Mouse (Mus musculus) Muller cell, postnatal 12 days (primary cell): ENCODE results near the gene Cbwd1.

Experiments
- DNase-seq: peaks from one replicate; pipeline ENCODE4 v3.0.0-alpha.2; 2015; ENCODE audit errors: inconsistent ontology term

Gene Cbwd1

DNA sequence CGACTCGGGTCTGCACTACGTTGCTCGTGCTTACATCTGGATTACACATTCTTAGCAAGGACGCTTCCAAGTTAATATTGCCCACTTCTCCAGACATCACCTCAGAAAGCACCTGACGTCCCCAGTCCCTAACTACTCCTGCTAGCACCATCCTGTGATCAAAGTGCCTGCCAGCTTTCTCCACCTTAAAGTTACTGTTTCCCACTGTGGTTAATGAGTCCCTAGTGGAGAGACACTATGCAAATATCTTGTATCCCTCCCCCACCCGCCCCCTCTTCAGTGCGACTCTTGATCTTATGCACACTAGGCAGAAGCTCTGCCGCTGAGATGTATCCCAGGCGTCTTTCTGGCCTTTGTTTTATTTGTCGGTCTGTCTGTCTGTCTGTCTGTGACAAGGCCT lies 16.6 kb upstream of the Cbwd1 start:
- DNase-seq = no peak

DNA sequence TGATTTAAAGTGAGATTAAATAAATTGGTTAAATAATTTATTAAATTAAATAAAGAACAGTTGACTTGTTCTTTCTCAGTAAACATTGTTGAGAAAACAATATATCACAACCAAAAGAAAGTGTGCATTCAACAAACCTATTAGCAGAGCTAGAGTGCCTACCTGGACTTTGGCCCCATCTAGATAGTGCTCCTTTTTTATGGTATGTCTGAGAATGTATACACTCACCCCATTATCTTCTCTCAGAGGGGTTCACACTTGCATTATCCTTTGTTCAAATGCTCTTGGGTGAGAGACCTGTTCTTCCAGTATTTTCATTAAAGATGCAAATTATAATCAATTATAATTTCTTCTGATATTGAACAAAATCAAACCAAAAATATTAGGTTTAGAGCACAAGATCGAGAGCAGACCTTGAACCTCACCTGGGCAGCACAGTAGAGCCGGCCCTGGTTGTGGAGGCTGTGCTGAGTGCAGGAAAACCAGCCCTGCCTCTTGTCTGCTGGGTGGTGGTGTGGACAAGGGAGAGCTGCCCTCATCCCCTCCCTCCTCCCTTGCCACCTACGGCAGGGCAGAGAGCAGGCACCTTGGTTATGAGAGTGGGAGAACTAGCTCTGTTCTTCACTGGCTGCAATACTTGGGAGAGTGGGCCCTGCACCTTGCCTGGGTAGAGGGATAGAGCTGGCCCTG lies 11.4 kb upstream of the Cbwd1 start:
- no peak for DNase-seq

DNA sequence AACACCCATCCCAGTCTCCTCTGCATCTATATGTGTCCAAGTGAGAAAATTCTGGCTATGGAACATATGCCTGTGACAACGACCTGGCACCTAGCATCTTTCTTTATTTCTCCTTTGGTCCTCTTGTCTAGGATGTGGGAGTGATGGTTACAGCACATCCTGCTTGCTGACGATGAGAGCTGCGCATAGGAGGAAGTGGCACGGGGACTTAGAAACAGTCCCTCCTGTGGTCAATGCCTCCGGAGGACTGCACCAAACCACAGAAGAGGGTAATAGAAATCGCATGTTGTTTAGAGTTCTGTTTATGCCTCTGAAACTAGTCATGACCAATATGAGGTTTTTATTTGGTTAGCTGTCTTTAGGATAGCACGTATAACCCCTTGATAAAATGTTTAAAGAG lies 9.9 kb upstream of the Cbwd1 start:
- no peak for DNase-seq

DNA sequence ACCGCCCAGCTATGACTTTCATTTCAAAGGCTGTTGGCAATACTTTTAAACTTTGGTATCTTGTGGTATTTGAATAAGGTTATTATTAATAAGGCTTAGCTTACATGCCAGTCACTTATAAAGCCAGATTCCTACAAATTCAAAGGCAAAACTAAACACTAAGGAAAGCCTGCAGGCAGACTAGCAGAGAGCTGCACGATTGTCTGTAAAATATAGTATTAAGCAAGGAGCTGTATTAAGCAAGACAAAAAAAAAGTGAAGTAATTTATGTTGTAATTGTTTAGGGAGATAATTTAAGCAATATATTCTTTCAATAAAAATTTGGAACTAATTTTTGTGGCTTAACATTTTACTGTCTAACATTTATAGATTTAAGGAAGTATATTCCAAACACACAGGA lies 5.5 kb upstream of the Cbwd1 start:
- DNase-seq = no peak

DNA sequence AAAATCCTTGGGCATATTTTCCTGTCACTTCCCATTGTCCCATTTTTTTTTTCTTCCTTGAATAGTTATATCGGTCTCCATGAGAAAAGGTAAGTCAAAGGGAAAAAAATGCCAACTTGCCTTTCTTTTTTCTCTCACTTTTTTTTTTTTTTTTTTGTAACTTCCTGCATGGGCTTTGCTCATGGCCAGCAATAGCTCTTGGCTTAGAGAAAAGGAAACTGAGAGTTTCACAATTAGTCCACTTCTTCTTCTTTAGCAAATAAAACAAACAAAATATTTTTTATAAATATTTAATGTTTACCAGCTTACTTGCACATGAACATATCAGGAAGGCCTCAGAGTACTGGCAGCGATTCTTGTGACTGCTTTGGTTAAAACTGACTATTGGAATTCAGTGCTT lies 4.8 kb upstream of the Cbwd1 start:
- no peak for DNase-seq

DNA sequence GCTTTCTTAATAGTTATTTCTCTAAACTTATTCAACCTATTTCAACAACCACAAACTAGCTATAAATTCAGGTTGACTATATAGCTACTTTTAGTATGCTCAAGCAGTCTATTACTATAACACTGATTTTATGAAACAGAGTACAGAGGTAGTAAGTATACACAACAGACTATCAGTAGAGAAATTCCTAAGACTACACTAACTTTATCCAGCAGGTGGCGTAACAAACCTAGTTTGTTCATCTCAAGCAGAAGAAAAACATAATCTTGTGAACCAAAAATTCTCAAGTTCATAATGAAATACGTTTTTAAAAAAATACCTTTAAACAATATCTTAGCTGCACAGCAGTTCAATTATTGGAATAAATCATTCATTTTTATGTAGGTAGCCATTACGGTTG lies 2.9 kb downstream of the Cbwd1 start:
- DNase-seq = peak; percentile 14

DNA sequence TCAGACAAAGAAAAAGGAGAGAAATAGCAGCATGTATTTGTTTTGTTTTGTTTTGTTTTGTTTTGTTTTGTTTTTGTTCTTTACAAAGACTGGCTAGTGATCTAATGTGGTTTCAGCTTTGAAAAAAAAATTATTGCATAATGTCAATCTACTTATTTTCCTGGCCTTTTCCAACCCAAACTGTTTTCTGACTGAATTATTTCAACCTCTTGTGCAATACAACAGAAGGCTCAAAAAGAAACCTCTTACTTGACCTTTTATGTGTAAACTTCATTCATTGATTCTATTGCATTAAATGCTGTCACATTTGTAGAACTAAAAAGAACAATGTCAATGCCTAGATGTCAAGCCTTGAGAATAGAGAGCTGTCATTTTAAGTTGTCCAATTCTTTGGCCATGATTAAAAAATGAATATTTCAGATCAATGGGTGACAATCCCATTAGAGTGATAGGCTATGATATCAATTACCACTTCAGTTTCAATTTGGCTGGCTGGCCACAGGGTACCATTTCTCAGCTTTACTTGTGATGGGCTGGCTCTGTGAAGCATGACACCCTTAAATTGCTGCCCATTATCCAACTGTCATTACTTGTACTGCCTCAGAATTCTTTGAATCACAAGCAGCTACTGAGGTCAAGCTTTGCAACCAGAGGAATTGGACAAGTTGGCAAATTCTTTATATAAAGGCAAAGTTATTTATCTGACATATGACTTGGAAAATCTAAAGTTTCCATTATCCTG lies 15.7 kb downstream of the Cbwd1 start:
- no peak for DNase-seq

DNA sequence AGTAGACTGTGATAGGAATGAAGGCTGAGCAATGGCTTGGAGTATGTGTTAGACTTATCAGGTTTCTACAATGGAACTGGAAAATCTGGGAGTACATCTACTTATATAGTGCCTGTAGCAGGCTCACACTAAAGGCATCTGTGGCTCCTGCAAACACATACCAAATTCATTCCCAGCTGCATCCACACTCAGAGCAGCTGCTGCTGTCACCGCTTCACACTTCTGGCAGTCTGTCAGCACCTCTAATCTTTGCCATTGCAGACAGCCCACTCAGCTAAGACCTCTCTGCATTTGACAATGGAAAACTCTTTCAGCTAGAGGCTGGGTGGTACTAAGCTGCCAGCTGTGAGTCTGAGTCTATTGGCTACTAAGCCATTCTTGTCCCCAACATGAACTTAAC lies 24.3 kb downstream of the Cbwd1 start:
- no peak for DNase-seq

DNA sequence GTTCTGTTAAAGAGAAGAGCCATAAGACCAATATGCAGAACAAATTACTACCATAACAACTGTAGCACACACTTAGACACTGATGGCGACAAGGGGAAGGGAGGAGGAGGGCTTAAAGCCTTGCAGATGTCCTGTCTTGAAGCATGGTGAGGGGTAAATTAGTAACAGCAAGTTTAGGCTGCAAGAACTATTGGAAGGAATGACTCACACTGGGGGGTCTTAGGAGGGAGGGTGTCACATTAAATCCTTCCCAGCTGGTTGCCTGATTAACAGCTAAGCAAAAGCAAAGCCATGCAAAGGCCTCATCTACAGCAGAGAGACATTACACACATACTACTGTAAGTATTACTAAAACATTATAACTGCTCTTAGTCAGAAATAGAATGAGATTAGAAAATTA lies 32.4 kb downstream of the Cbwd1 start:
- DNase-seq = no peak

DNA sequence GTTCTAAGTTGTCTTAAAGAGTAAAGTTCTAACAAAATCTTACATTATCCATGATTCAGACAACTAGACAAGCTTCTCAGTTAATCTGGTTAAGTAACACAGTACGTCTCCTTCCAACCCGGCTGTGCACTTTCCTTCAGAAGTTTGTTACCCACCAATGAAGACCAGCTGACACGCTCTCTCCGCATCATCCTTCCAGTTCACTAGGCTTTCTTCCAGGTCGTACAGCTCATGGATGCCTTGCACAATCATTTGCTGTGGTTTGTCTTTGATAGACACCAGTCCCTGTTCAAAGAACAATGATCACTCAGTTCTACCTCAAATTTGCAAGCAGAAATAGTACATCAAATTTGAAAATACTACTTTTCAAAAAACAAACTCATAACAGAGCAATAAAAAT lies 40.5 kb downstream of the Cbwd1 start:
- DNase-seq = no peak

DNA sequence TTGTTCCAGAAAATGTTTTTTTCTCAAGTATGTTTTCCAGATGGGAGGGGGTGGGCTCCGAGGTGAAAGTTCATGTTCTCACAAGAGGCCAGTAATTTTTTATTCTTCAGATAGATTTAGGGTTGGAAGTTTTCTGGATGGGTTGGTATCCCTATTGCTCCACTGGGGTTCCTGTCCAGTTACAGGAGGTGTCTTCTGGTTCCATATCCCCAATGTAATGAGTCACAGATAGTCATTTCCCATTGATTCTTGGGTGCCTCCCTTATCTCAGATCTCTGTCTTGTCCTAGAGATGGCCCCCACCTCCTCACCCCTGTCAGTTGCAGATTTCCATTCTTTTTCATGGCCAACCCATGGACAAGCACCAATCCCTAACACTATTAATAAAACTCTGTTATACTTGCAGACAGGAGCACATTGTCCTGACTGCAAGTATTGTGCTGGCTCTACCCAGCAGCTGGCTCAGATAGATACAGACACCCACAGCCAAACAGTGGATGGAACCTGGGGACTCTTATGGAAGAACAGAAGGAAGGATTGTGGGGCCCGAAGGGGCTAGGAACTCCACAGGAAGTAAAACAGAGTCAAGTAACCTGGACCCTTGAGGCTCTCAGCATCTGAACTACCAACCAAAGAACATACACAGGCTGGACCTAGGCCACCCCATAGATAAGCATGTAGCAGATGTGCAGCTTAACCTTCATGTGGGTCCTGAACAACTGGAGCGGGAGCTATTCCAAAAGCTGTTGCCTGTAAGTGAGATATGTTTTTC lies 52.8 kb downstream of the Cbwd1 start:
- no peak for DNase-seq

DNA sequence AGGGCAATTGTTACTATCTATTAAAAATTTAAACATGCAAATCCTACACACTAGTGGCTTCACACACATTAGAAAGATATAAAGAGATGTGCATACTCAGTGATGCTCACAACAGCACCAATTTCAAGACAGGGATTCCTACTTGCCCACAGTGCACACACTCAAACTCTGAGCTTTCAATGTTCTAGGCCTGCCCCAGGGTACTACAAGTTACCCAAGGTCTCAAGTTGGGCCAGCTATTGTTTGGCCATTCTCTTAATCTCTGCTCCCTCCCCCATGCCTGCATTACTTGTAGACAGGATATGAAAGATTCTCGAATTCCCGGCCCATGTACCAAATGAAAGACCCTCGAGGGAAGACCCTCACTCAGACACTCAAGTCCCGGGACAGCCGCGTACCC lies 53.8 kb downstream of the Cbwd1 start:
- DNase-seq = no peak

DNA sequence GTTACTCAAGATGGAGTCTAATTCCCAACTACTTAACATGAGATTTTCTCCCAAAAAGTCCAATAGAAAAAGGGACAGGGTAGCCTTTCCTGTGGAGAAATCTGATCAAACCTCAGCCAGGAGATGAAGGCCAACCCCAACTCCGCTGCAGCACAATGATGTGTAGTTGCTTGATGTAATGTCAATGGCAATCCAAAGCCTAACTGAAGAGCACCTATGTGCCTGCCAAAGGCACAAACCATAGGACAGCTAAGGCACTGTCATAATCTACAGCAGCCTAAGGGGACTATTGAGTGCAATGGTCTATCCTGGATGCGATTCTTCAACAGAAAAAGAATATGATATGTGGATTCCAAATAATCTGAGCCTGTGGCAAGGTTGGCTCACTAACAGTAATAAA lies 58.6 kb downstream of the Cbwd1 start:
- no peak for DNase-seq

DNA sequence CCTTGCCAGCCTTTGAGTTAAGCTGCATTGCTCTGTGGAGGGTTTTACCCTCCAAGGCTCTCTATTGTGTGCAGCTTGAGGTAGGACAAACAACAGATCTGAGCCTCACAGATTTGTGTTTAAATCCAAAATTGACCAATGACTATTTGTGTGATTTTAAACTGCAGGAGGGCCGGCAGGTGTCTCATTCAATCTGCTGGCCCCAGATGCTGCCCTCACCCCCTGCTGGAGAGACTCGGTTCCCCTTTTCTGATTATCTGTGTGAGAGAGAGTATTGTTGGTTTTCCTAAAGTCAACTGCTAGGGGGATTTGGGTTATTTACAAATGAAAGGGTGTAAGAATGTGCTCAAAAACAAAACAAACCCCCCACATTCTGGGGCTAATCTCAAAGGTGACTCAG lies 59.2 kb downstream of the Cbwd1 start:
- no peak for DNase-seq

DNA sequence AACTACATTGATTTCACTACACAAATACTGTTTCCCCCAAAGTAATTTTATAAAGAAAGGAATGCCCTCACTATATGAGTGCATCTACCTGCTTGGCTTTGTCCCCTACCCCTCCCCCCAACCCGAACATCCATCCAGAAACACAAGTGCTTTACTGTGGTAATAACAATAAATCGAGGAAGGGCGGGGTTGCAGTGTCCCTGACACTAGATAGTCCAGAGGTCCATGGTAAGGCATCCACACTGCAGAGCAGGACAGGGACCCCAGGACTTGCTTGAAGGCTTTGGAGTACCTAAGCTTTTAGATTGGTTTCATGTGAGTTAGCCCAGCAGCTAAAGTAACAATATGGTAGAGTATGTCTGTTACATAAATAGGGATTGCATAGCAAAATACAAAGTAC lies 59.7 kb downstream of the Cbwd1 start:
- no peak for DNase-seq

DNA sequence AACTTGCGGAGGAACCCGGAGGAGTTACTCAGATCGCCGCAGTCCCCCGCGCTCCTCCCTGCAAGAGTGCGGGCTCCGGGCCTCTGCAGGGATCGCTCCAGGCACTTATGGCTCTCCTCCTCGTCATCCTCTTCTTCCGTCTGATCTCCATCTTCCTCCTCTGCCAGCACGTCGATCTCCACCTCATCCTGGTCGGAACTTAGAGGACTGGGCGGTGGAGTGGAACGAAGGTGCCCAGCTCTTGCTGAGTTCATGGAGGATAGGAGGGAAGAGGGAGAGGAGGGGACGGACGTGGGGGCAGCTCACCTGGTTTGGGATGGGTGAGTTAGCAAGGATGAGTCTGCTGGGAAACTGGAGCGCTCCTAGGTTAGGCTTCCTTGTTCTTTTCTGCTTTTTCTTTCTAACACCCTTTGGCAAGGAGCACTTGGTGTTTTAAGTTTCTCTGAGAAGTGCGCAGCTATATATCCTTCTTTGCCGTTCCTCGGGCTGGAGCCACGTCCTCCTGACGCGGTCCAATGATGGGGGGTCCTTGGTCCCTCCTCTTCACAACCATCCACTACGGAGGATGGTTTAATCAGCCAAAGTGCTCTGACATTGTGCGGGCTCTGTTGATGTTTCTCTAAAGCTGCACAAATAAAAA lies 60.7 kb downstream of the Cbwd1 start, which contains the start of gene Foxd4:
Foxd4 (minus strand) TSS at position 617 of the 640 bp plus-strand sequence.
- no peak for DNase-seq

DNA sequence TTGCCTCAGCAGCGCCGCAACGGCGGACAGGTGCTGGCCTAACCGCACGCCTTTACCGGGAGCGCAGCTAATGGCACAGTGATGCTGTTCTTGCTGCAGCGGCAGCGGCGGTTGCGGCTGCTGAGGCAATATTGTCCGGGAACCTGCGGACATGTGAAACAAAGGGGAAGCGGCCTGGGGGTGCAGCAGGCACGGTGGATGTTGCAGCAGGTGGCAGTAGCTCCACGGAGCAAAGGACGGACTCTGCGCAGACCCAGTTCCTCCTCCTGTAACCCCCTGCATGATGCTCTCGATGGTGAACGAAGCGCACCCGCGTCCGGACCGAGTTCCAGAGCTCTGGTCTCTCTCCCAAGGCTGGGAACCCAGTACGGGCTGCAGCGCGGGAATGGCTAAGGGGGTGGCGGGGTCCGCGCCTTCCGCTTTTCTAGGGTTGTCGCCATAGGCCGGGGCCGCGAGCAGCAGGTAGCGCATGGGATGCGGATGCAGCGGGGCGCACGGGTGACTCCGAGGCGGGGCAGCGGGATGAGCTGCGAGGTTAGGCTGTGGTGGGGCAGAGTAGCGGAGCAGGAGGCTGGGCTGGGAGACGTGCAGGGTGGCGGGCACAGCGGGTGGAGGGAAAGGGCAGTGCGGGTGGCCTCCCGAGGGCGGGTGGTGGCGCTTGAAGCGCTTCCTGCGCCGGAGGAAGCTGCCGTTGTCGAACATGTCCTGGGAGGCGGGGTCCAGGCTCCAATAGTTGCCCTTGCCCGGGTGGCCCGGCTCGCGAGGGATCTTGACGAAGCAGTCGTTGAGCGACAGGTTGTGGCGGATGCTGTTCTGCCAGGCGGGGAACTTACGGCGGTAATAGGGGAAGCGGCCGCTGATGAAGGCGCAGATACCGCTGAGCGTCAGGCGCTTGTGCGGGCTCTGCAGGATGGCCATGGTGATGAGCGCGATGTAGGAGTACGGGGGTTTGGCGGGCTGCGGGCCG lies 61.5 kb downstream of the Cbwd1 start:
- peak; percentile 18 for DNase-seq

DNA sequence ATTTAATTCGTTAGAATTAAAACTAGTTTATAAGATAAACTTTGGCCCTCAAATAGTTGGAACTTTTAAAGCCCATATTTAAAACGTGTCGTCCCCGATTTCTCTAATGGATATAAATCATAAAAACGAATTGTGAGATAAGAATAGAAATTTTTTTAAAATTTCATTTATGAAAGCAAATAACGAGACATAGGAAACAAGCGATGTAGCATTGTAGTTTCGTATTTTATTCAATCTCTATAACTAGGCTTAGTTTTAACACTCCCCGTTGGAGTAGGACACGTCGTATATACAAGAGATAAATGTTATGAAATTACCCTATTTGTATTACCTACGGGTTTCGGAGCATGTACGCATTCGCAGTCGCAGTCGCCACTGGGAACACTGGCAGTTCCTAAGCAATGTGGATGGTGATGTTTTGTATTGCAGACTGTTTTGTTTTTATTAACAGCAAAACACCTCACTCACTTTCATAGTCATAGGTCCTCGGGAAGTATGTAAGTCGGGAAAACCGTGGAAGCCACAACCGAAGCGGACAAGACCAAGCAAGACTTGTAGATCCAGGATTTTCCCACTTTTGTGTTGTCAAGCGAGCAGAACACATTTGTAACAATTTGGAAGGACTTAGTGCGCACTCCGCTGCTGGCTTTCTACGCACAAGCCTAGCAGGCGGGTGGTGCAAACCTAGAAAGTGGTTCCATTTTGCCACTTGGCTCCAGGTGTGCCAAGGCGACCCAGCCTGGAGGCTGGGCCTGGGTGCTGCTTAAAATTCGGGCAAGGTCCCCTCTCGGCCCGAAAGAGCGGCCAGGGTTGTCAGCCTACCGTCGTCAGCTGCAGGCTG lies 62.5 kb downstream of the Cbwd1 start:
- DNase-seq = peak; percentile 34

DNA sequence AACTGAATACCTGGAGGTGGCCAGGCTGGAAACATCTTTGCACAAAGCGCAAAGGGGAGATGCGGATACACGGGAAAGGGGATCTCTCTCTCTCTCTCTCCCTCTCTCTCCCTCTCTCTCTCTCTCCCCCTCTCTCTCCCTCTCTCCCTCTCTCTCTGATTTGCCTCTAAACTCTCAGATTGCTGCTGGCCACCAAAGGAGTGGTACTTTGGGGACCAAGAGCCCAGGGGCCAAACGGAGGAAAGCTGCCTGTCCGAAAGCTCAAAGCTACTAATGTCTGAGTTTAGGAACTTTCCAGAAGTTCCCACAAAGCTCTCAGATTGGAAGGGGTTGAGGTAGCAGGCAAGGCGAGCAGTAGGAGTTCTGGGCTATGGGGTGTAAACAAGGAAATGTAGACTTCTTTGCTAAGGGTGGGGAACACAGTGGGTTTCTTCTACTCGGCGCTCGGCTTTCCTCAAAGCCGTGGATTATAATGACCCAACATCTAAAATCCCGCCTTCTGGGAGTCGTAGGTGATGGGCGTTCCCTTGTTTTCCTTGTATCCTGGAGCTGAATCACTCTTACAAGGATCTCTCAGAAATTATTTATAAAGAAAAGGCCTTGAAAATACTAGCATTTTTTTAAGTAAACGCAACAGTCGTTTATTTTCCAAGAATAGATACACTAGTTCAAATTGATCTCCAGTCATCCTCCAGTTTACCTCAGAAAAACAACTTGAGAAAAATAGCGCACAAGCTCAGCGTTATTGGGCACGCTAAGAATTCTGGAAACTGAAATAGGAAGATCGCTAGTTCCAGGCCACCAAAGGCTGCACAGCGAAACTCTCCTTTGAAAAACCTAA lies 63.3 kb downstream of the Cbwd1 start:
- peak; percentile 27 for DNase-seq
